Mouse (Mus musculus): ENCODE results near the gene Specc1. TPM values are rescaled to one million over a fixed set of nuclear protein-coding genes. Genes with fewer than 3 reads are reported as not detected.

Specc1 gene
- total and polyA plus RNA-seq, 3 experiments: 2.5 to 5.8 TPM; not detected in 1

GRCm38 (mm10) chr11:62107272-62107836, 150.8 kb downstream of the Specc1 start (continued):
- TF ChIP-seq POLR2A (IDR thresholded peaks at IDR 0.05; ENCODE audit: control insufficient read depth in 1 of 2, insufficient read depth in 1 of 2, low read depth in 1 of 2, low read length in 2 of 2, poor library complexity in 1 of 2) (no peak), BHLHE40 (IDR thresholded peaks at IDR 0.05; ENCODE audit: borderline replicate concordance, low read depth, low read length) (no peak), GATA1 (IDR thresholded peaks at IDR 0.05; ENCODE audit: low read depth, low read length) (peak; percentile 61; the same call in 1 of the 2 replicates), USF1 (IDR thresholded peaks at IDR 0.05; ENCODE audit: low read depth, low read length) (no peak), CHD1 (IDR thresholded peaks at IDR 0.05; ENCODE audit: low read depth, low read length) (no peak), POLR2AphosphoS2 (IDR thresholded peaks at IDR 0.05; ENCODE audit: low read length) (no peak)

GRCm38 (mm10) chr11:62118561-62118960, 162.0 kb downstream of the Specc1 start:
- Histone ChIP-seq H3K4me1 (ENCODE audit: control insufficient read depth in 1 of 2, insufficient read depth in 2 of 2, low read length in 2 of 2) (no peaks in the 10 kb centered on the region), H3K36me3 (ENCODE audit: control insufficient read depth in 1 of 2, insufficient read depth in 2 of 2, low read length in 2 of 2) (no peaks in the 10 kb centered on the region)

GRCm38 (mm10) chr11:62119871-62120270, 163.3 kb downstream of the Specc1 start:
- no peaks in the 10 kb centered on the region for H3K9me3 ChIP-seq (replicated peaks; ENCODE audit: insufficient read depth, low read length)
- H3K4me3 ChIP-seq (ENCODE audit: control insufficient read depth in 1 of 2, insufficient read depth in 1 of 2, low read depth in 2 of 2, low read length in 2 of 2): no peak overlapping the region
- TF ChIP-seq ZNF384 (IDR thresholded peaks at IDR 0.05; ENCODE audit: low read depth, low read length) (peak; percentile 35; the same call in 1 of the 2 replicates), EP300 (IDR thresholded peaks at IDR 0.05; ENCODE audit: low read depth in 1 of 2, low read length in 2 of 2) (no peak), NRF1 (IDR thresholded peaks at IDR 0.05; ENCODE audit: insufficient read depth, low read depth, low read length, poor library complexity, severe bottlenecking) (no peak), ETS1 (IDR thresholded peaks at IDR 0.05; ENCODE audit: low read depth, low read length) (0 out of 2 replicates have a peak, but pooled peaks have one; percentile 10)
- DNase-seq (ENCODE audit: low read depth, low spot score): no peak
- no peak overlapping the region for H3K27ac ChIP-seq (ENCODE audit: control insufficient read depth, low read depth, low read length)
- no peak overlapping the region for H3K9ac ChIP-seq (ENCODE audit: control insufficient read depth, low read depth, low read length, poor library complexity, severe bottlenecking)
- no peaks in the 10 kb centered on the region for H3K36me3 ChIP-seq (ENCODE audit: control insufficient read depth in 1 of 2, insufficient read depth in 2 of 2, low read length in 2 of 2)
- no peaks in the 10 kb centered on the region for H3K27me3 ChIP-seq (ENCODE audit: control insufficient read depth in 1 of 2, insufficient read depth in 2 of 2, low read length in 2 of 2)
- no peaks in the 10 kb centered on the region for H3K4me1 ChIP-seq (ENCODE audit: control insufficient read depth in 1 of 2, insufficient read depth in 2 of 2, low read length in 2 of 2)
- no peaks in the 10 kb centered on the region for H3K79me2 ChIP-seq (ENCODE audit: control insufficient read depth, insufficient read depth, low read length, poor library complexity)

More at GRCm38 (mm10) chr11:62118561-62118960, 162.0 kb downstream of the Specc1 start:
- Histone ChIP-seq H3K79me2 (ENCODE audit: control insufficient read depth, insufficient read depth, low read length, poor library complexity) (no peaks in the 10 kb centered on the region), H3K9me3 (replicated peaks; ENCODE audit: insufficient read depth, low read length) (no peaks in the 10 kb centered on the region), H3K4me3 (ENCODE audit: control insufficient read depth in 1 of 2, insufficient read depth in 1 of 2, low read depth in 2 of 2, low read length in 2 of 2) (no peak overlapping the region), H3K27me3 (ENCODE audit: control insufficient read depth in 1 of 2, insufficient read depth in 2 of 2, low read length in 2 of 2) (no peaks in the 10 kb centered on the region), H3K27ac (ENCODE audit: control insufficient read depth, low read depth, low read length) (no peak overlapping the region), H3K9ac (ENCODE audit: control insufficient read depth, low read depth, low read length, poor library complexity, severe bottlenecking) (no peak overlapping the region)
- no peak for DNase-seq (ENCODE audit: low read depth, low spot score)
- no peak for TF ChIP-seq MEF2A (IDR thresholded peaks at IDR 0.05; ENCODE audit: extremely low read depth, insufficient replicate concordance, low read depth, low read length, poor library complexity, severe bottlenecking)
- TF ChIP-seq CTCF (IDR thresholded peaks at IDR 0.05 in 2 of 3, conservative IDR thresholded peaks at IDR 0.05 in 1 of 3; ENCODE audit: control insufficient read depth in 1 of 3, insufficient read depth in 1 of 3, low read depth in 2 of 3, low read length in 3 of 3, poor library complexity in 1 of 3, severe bottlenecking in 1 of 3): no peak
- no peak for TF ChIP-seq TAL1 (IDR thresholded peaks at IDR 0.05; ENCODE audit: low read length)
- TF ChIP-seq HCFC1 (IDR thresholded peaks at IDR 0.05; ENCODE audit: low read depth, low read length): no peak
